Mouse (Mus musculus) effector memory CD4-positive, alpha-beta T cell, adult 7 months (primary cell): Measurements from ENCODE around the gene Fgl2. TPM values are rescaled to one million over a fixed set of nuclear protein-coding genes. Genes with fewer than 3 reads are reported as not detected.

Source experiments
- polyA plus RNA-seq: library from polyadenylated mRNA; unstranded; fragments of 100-300 nt; shearing (Covaris generic); gene quantifications from one replicate; pipeline ENCODE4 v1.2.1, GENCODE M21; 2017

The Fgl2 gene
- 4.0 TPM for polyA plus RNA-seq

DNA sequence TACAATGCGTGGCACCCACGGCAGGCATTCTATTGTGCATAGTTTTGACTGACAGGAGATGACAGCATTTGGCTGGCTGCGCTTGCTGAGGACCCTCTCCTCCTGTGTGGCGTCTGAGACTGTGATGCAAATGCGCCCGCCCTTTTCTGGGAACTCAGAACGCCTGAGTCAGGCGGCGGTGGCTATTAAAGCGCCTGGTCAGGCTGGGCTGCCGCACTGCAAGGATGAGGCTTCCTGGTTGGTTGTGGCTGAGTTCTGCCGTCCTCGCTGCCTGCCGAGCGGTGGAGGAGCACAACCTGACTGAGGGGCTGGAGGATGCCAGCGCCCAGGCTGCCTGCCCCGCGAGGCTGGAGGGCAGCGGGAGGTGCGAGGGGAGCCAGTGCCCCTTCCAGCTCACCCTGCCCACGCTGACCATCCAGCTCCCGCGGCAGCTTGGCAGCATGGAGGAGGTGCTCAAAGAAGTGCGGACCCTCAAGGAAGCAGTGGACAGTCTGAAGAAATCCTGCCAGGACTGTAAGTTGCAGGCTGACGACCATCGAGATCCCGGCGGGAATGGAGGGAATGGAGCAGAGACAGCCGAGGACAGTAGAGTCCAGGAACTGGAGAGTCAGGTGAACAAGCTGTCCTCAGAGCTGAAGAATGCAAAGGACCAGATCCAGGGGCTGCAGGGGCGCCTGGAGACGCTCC lies at the start of gene Fgl2:
Fgl2 (plus strand) TSS at position 150 of the 687 bp plus-strand sequence.

GRCm38 (mm10) chr5:21424614-21425602 lies 52.5 kb downstream of the Fgl2 start, which contains the start of the genes Ccdc146 and Fam185a:
Ccdc146 (minus strand) TSS chr5:21424677.
Fam185a (plus strand) TSS chr5:21424958.

Other genes with a start within 250 kb of the Fgl2 start
- gene Gsap, start 186.4 kb upstream of the Fgl2 start, polyA plus RNA-seq: 28.4 TPM
- 0.15 TPM for gene Ccdc146, start 52.0 kb downstream of the Fgl2 start, polyA plus RNA-seq
- gene Fam185a, start 52.3 kb downstream of the Fgl2 start, polyA plus RNA-seq: 2.9 TPM
- not detected for gene Lrrc17, start 170.9 kb downstream of the Fgl2 start, polyA plus RNA-seq